Mouse (Mus musculus): ENCODE data around the gene Nudt12. TPM values are rescaled to one million over a fixed set of nuclear protein-coding genes. Genes with fewer than 3 reads are reported as not detected.

Nudt12 gene
- polyA plus RNA-seq (2017; shearing (Covaris generic)), result 0.61 TPM

DNA sequence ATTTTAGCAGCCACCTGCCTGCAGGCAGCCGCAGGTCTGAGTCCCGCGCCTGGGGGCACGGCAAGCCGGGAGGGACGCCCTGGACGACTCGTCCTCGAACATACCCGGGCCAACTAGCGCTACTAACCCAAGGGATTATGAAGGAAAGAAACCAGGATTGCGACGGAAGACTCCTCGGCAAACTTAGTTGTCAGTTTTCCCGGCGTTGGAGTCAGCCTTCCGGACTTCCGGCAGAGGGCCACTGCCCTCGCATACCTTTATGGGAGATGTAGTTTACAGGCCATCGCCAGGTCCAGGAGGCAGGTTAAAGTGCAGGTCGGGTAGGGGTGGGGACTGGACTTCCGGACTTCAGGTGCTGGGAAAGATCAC is at the start of gene Nudt12:
Nudt12 (minus strand) TSS at position 282 of the 369 bp plus-strand sequence.

DNA sequence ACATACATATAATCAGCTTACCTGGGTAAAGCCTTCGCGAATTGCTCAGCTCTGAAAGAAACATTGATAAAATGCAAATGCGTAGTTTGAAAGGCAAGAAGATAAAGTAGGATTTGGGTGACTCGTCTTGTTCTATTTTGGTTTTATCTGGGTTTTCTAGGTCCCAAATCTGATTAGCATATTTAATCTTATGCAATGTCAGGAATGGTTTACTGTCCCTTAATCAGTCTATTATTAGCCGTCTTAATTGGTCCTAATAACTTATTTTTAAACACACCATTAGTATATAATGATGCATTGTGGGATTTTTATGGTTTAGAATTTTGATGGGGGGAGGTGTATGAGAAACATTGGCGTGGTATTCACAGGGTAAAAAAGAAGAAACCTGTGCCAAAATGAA is 21.9 kb downstream of the Nudt12 start, which contains the start of gene Pdzph1:
Pdzph1 (minus strand) TSS at position 101 of the 400 bp plus-strand sequence.

Other genes with a start within 250 kb of the Nudt12 start
- not detected for gene Pdzph1, start 22.0 kb downstream of the Nudt12 start, polyA plus RNA-seq (2017; shearing (Covaris generic))

Measured in CD4-positive, CD25-positive, alpha-beta regulatory T cell, adult 9 weeks (primary cell).